Comparison of ENCODE assay signal across 8 mouse cellular contexts in the genomic region with DNA sequence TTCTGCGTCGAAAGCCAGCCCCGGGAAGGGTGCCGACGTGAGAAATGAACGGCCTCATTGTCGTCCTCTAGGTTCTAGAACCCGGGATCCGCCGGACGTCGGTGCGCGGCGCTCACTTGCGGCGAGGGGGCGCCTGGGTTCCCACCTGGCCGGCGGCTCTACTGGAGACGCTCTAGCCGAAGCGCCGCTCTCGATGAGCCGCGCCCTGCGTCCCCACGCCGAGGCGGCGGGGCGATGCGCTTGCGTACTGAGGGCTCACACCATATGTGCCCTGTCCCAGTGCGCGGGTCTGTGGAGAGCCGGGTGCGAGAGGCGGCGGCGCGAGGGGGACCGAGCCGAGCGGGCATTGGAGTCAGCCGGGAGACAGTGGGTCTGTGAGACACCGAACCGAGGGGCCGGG. TPM values are rescaled to one million over a fixed set of nuclear protein-coding genes. Genes with fewer than 3 reads are reported as not detected.
DNase-seq lines count a peak whose midpoint lies in the region; ATAC-seq and TF ChIP-seq lines count a peak whose summit lies in the region.

Gene Txndc9, minus strand, starts transcription at position 27 of the 400 bp plus-strand sequence.
Gene Eif5b, plus strand, starts transcription at position 144 of the 400 bp plus-strand sequence.

- peak; percentile 89 for DNase-seq in ES-E14 (ENCODE audit: low read depth, low spot score)
- peak; percentile 96 for DNase-seq in cerebellum, adult 11-12 months
- peak; percentile 92 for DNase-seq in heart, postnatal 36 days
- DNase-seq in layer of hippocampus, adult 2 months (ENCODE audit: low spot score in 2 of 2): peak; percentile 95 to 96
- peak; percentile 98 for DNase-seq in lung, embryonic 14.5 days
- DNase-seq in thymus, adult 2 months: peak; percentile 96

- peak within 1 kb of the TSS; percentile 84 for H3K27ac ChIP-seq in ES-E14 (ENCODE audit: insufficient read depth, low read depth, low read length, poor library complexity, severe bottlenecking)
- H3K27ac ChIP-seq in forebrain, embryonic 16.5 days (ENCODE audit: low read length): peak within 1 kb of the TSS; percentile 96
- H3K27ac ChIP-seq in layer of hippocampus, adult 2 months: peak within 1 kb of the TSS; percentile 100
- peak within 1 kb of the TSS; percentile 92 for H3K27ac ChIP-seq in lung, embryonic 14.5 days (ENCODE audit: low read depth)
- peak within 1 kb of the TSS; percentile 99 for H3K27ac ChIP-seq in olfactory bulb, adult 2 months (ENCODE audit: insufficient read depth, low read depth, low read length)
- H3K27ac ChIP-seq in thymus, adult 2 months (ENCODE audit: control insufficient read depth, insufficient read depth, low read length): peak within 1 kb of the TSS; percentile 71

- H3K27me3 ChIP-seq in forebrain, embryonic 16.5 days (replicated peaks; ENCODE audit: control insufficient read depth, insufficient read depth, low read length): no peaks in the 10 kb centered on the region
- H3K27me3 ChIP-seq in lung, embryonic 14.5 days (ENCODE audit: insufficient read depth, low read length): no peaks in the 10 kb centered on the region
- no peaks in the 10 kb centered on the region for H3K27me3 ChIP-seq in thymus, adult 2 months (ENCODE audit: control insufficient read depth, insufficient read depth, low read length)

- ATAC-seq in forebrain, embryonic 16.5 days: peak; percentile 93
- ATAC-seq in lung, embryonic 14.5 days (ENCODE audit: insufficient read depth): peak; percentile 94

- no peaks in the 10 kb centered on the region for H3K9me3 ChIP-seq in ES-E14 (ENCODE audit: control insufficient read depth, insufficient read depth, low read depth, low read length)
- H3K9me3 ChIP-seq in forebrain, embryonic 16.5 days (ENCODE audit: control insufficient read depth, low read length): no peaks in the 10 kb centered on the region
- H3K9me3 ChIP-seq in lung, embryonic 14.5 days (ENCODE audit: low read depth, low read length): no peaks in the 10 kb centered on the region

- peak; percentile 82 for TF ChIP-seq CTCF in layer of hippocampus, adult 2 months (conservative IDR thresholded peaks at IDR 0.05)
- peak; percentile 49 for TF ChIP-seq CTCF in lung, embryonic 14.5 days (IDR thresholded peaks at IDR 0.05; ENCODE audit: low read depth)
- TF ChIP-seq CTCF in olfactory bulb, adult 2 months (IDR thresholded peaks at IDR 0.05; ENCODE audit: insufficient read depth, low read depth, low read length): peak; percentile 37; the same call in 1 of the 2 replicates
- TF ChIP-seq CTCF in thymus, adult 2 months (IDR thresholded peaks at IDR 0.05; ENCODE audit: borderline replicate concordance, control insufficient read depth, extremely low read depth, insufficient read depth, low read length, poor library complexity): peak; percentile 82

- peak; percentile 23; the same call in 1 of the 2 replicates for TF ChIP-seq POLR2A in olfactory bulb, adult 2 months (IDR thresholded peaks at IDR 0.05; ENCODE audit: insufficient read depth, low read depth, low read length)
- TF ChIP-seq POLR2A in thymus, adult 2 months (IDR thresholded peaks at IDR 0.05; ENCODE audit: control insufficient read depth, extremely low read depth, insufficient read depth, low read length, poor library complexity): peak; percentile 59; the same call in 1 of the 2 replicates

- peak within 1 kb of the TSS; percentile 89 for H3K4me2 ChIP-seq in forebrain, embryonic 16.5 days (ENCODE audit: low read length)
- peak within 1 kb of the TSS; percentile 94 for H3K4me2 ChIP-seq in lung, embryonic 14.5 days

- under 1% methylated on average over 50 of the region's 50 CpGs for WGBS in forebrain, embryonic 16.5 days
- under 1% methylated on average over 50 of the region's 50 CpGs for WGBS in lung, embryonic 14.5 days
- under 1% methylated on average over 50 of the region's 50 CpGs for WGBS in olfactory bulb, adult 2 months
- WGBS in thymus, adult 2 months: under 1% methylated on average over 50 of the region's 50 CpGs

- intact Hi-C loops in heart, postnatal 36 days (cut with DNase I): loop anchor here (2.0 to 10.0 kb wide), 4 partner anchors 107 to 1753 kb away; partner anchors contain the start of genes Mitd1, Mrpl30, Rev1 and Uggt1

- peaks cover 18% of the 10 kb centered on the region for H3K36me3 ChIP-seq in ES-E14 (ENCODE audit: control insufficient read depth, insufficient read depth, low read length, poor library complexity, severe bottlenecking)
- peaks cover 6% of the 10 kb centered on the region; the same call in 1 of the 2 replicates for H3K36me3 ChIP-seq in forebrain, embryonic 16.5 days (ENCODE audit: control insufficient read depth, insufficient read depth)
- H3K36me3 ChIP-seq in lung, embryonic 14.5 days (ENCODE audit: insufficient read depth): peaks cover 24% of the 10 kb centered on the region
- H3K36me3 ChIP-seq in thymus, adult 2 months (ENCODE audit: control insufficient read depth, insufficient read depth, low read length): peaks cover 21% of the 10 kb centered on the region

- H3K9ac ChIP-seq in ES-E14 (ENCODE audit: insufficient read depth, low read depth, low read length, poor library complexity, severe bottlenecking): peak within 1 kb of the TSS; percentile 96
- H3K9ac ChIP-seq in forebrain, embryonic 16.5 days (replicated peaks; ENCODE audit: low read depth, low read length): peak within 1 kb of the TSS; percentile 83
- H3K9ac ChIP-seq in lung, embryonic 14.5 days: peak within 1 kb of the TSS; percentile 92

- H3K4me3 ChIP-seq in ES-E14 (ENCODE audit: insufficient read depth in 1 of 2, low read depth in 1 of 2, low read length in 2 of 2, poor library complexity in 1 of 2, severe bottlenecking in 1 of 2): peak within 1 kb of the TSS; percentile 86 to 92
- peak within 1 kb of the TSS; percentile 80 for H3K4me3 ChIP-seq in forebrain, embryonic 16.5 days (replicated peaks; ENCODE audit: low read length)
- peak within 1 kb of the TSS; percentile 90 for H3K4me3 ChIP-seq in layer of hippocampus, adult 2 months
- H3K4me3 ChIP-seq in lung, embryonic 14.5 days (ENCODE audit: low read depth, low read length): peak within 1 kb of the TSS; percentile 94
- H3K4me3 ChIP-seq in olfactory bulb, adult 2 months (ENCODE audit: insufficient read depth, low read depth, low read length): peak within 1 kb of the TSS; percentile 94
- peak within 1 kb of the TSS; percentile 83 for H3K4me3 ChIP-seq in thymus, adult 2 months (ENCODE audit: control insufficient read depth, insufficient read depth, low read length)

- peaks cover 2% of the 10 kb centered on the region in 2 experiments; a peak in 1 of 4 replicates for H3K4me1 ChIP-seq in ES-E14 (ENCODE audit: control insufficient read depth in 2 of 2, insufficient read depth in 2 of 2, low read length in 2 of 2, poor library complexity in 1 of 2)
- peaks cover 19% of the 10 kb centered on the region for H3K4me1 ChIP-seq in forebrain, embryonic 16.5 days (replicated peaks; ENCODE audit: control insufficient read depth, insufficient read depth, low read length)
- peaks cover 5% of the 10 kb centered on the region for H3K4me1 ChIP-seq in lung, embryonic 14.5 days (ENCODE audit: insufficient read depth)
- H3K4me1 ChIP-seq in olfactory bulb, adult 2 months (ENCODE audit: control insufficient read depth, insufficient read depth, low read length): no peaks in the 10 kb centered on the region
- 0 out of 2 replicates have a peak, but pooled peaks cover 2% of the 10 kb centered on the region for H3K4me1 ChIP-seq in thymus, adult 2 months (replicated peaks; ENCODE audit: control insufficient read depth, insufficient read depth, low read length)

- in situ Hi-C loops in ES-E14 (cut with MboI; ENCODE audit: low sequenced_read_pairs in 2 of 2, unreplicated experiment in 2 of 2): no loop called here

TF ChIP-seq in ES-E14, 5 proteins besides CTCF, POLR2A, EP300 and RAD21:
- TF ChIP-seq ZC3H11A (IDR thresholded peaks at IDR 0.05; ENCODE audit: borderline replicate concordance, low read depth, low read length) (no peak), HCFC1 (IDR thresholded peaks at IDR 0.05; ENCODE audit: borderline replicate concordance, insufficient read depth, low read length) (peak; percentile 85), CHD2 (IDR thresholded peaks at IDR 0.05; ENCODE audit: low read depth, low read length) (no peak)

RNA-seq across cellular contexts. Expression of gene Txndc9, which starts in this region (rescaled TPM):
- 42.4 and 71.2 TPM in 2 replicates for total RNA-seq in ES-E14 (2012; rRNA removed)
- polyA plus RNA-seq in forebrain, embryonic 16.5 days (2015; fragmentation: Nextera tagmentation; extraction: Ambion mirVana): 137 and 152 TPM in 2 replicates
- 10 to 100 TPM; 46.8 to 54.5 TPM for total RNA-seq in heart, postnatal 36 days (2021)
- total RNA-seq in layer of hippocampus, adult 2 months (2021): 10 to 100 TPM; 56.9 to 60.4 TPM
- polyA plus RNA-seq in lung, embryonic 14.5 days (2014; fragmentation: Nextera tagmentation; extraction: Ambion mirVana): 127 and 153 TPM in 2 replicates
- polyA plus RNA-seq in olfactory bulb, adult 2 months (2012; ENCODE audit: insufficient read depth, insufficient read length, low replicate concordance, missing spikeins): not detected in 2 replicates
- polyA plus RNA-seq in thymus, adult 2 months (2012; rRNA removed): 12.3 and 15.3 TPM in 2 replicates

RNA-seq across cellular contexts. Expression of gene Eif5b, which starts in this region (rescaled TPM):
- 28.8 and 30.6 TPM in 2 replicates for total RNA-seq in ES-E14 (2012; rRNA removed)
- polyA plus RNA-seq in forebrain, embryonic 16.5 days (2015; fragmentation: Nextera tagmentation; extraction: Ambion mirVana): 22.3 and 23.0 TPM in 2 replicates
- 10 to 100 TPM; 46.6 to 47.1 TPM for total RNA-seq in heart, postnatal 36 days (2021)
- 10 to 100 TPM; 37.7 to 38.5 TPM for total RNA-seq in layer of hippocampus, adult 2 months (2021)
- 25.4 and 25.8 TPM in 2 replicates for polyA plus RNA-seq in lung, embryonic 14.5 days (2014; fragmentation: Nextera tagmentation; extraction: Ambion mirVana)
- 38.8 TPM in 1 of 2 replicates, not detected in the other for polyA plus RNA-seq in olfactory bulb, adult 2 months (2012; ENCODE audit: insufficient read depth, insufficient read length, low replicate concordance, missing spikeins)
- polyA plus RNA-seq in thymus, adult 2 months (2012; rRNA removed): 5.1 and 6.7 TPM in 2 replicates

Comparison
In these comparisons a context has a peak if more than half of its experiments do, and no peak if none do; other contexts are left out.
1. Peak in every context shown above with its lines: DNase-seq, ATAC-seq, H3K4me3 ChIP-seq and H3K27ac ChIP-seq.
2. RNA of gene Txndc9 (polyA plus RNA-seq): 137 to 152 TPM in forebrain, embryonic 16.5 days, 127 to 153 TPM in lung, embryonic 14.5 days and 12.3 to 15.3 TPM in thymus, adult 2 months; not detected in olfactory bulb, adult 2 months; every median in the first group is over 10 times any median in the second.